ENCODE assay signal across 17 mouse cellular contexts in the genomic region with DNA sequence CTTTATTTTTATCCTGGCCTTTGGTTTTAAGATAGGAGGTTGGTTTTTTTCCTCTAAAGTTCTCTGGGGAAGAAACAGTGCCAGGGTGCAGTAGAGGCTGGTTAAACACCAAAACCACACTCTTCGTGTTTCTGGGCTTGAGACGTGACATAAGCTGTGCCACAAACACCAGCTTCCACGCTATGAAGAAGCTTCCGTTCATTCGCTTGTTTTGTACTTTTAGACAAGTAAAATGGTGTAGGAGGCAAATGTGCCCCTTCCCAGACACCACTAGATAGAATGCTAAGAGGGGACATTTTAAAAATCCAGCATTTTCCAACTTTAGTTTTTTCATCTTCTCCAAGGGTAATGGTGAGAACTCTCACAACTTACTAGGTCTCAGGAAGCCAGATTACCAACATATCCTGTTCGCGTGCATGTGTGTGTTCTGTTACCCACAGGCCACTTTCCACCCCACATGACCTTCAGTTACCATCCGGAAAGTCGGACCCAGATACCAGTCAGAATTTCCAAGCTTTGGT. TPM values are rescaled to one million over a fixed set of nuclear protein-coding genes. Genes with fewer than 3 reads are reported as not detected.
DNase-seq lines count a peak whose midpoint lies in the region; ATAC-seq lines count a peak whose summit lies in the region.
"Had no signal": no experiment of that assay in that cellular context is flagged by ENCODE, and none has a peak within 500 bp of the region (broad histone marks: within the 10 kb centered on the region; RNA-seq: fewer than 3 reads in every experiment).

No protein-coding gene starts in this region.

- H3K9me3 ChIP-seq in kidney, embryonic 14.5 days (ENCODE audit: control insufficient read depth, low read length), result no peaks in the 10 kb centered on the region
- no peaks in the 10 kb centered on the region for H3K9me3 ChIP-seq in hindbrain, embryonic 11.5 days (ENCODE audit: control insufficient read depth, low read length)
- H3K9me3 ChIP-seq: forebrain, embryonic 15.5 days; hindbrain, embryonic 15.5 days; limb, embryonic 15.5 days; stomach, embryonic 15.5 days had no signal

- no peaks in the 10 kb centered on the region for H3K36me3 ChIP-seq in kidney, embryonic 14.5 days (ENCODE audit: control insufficient read depth, insufficient read depth, low read length)
- no peaks in the 10 kb centered on the region for H3K36me3 ChIP-seq in hindbrain, embryonic 11.5 days (ENCODE audit: control insufficient read depth, insufficient read depth, low read length)
- H3K36me3 ChIP-seq: stomach, embryonic 15.5 days had no signal

- H3K4me1 ChIP-seq in kidney, embryonic 14.5 days (ENCODE audit: control insufficient read depth, insufficient read depth, low read length), result no peaks in the 10 kb centered on the region
- H3K4me1 ChIP-seq in hindbrain, embryonic 11.5 days (replicated peaks; ENCODE audit: control insufficient read depth, insufficient read depth, low read length), result no peaks in the 10 kb centered on the region
- H3K4me1 ChIP-seq: forebrain, embryonic 15.5 days; hindbrain, embryonic 15.5 days had no signal

- intact Hi-C loops in gastrocnemius, postnatal 14 days (cut with DNase I; ENCODE audit: low total_unique reads), result no loop called here

- no peak overlapping the region for H3K9ac ChIP-seq in kidney, embryonic 14.5 days (ENCODE audit: low read depth, low read length)
- H3K9ac ChIP-seq in hindbrain, embryonic 11.5 days (ENCODE audit: low read depth, low read length), result no peak overlapping the region
- H3K9ac ChIP-seq: forebrain, embryonic 15.5 days; hindbrain, embryonic 15.5 days; limb, embryonic 15.5 days; stomach, embryonic 15.5 days had no signal

- 94% methylated on average over 9 of the region's 9 CpGs for WGBS in kidney, embryonic 14.5 days
- 96% methylated on average over 9 of the region's 9 CpGs for WGBS in hindbrain, embryonic 11.5 days

- H3K27me3 ChIP-seq in kidney, embryonic 14.5 days (ENCODE audit: control insufficient read depth, insufficient read depth, low read length), result no peaks in the 10 kb centered on the region
- H3K27me3 ChIP-seq in hindbrain, embryonic 11.5 days (ENCODE audit: control insufficient read depth, insufficient read depth, low read length), result no peaks in the 10 kb centered on the region
- H3K27me3 ChIP-seq: forebrain, embryonic 15.5 days; hindbrain, embryonic 15.5 days; limb, embryonic 15.5 days; stomach, embryonic 15.5 days had no signal

- no peak overlapping the region for H3K4me2 ChIP-seq in kidney, embryonic 14.5 days (replicated peaks; ENCODE audit: low read depth, low read length)
- no peak overlapping the region for H3K4me2 ChIP-seq in hindbrain, embryonic 11.5 days (replicated peaks; ENCODE audit: low read depth, low read length)
- H3K4me2 ChIP-seq: forebrain, embryonic 15.5 days; heart, embryonic 11.5 days; hindbrain, embryonic 15.5 days; limb, embryonic 15.5 days; stomach, embryonic 15.5 days had no signal

- H3K4me3 ChIP-seq in kidney, embryonic 14.5 days (ENCODE audit: low read length), result no peak overlapping the region
- H3K4me3 ChIP-seq in hindbrain, embryonic 11.5 days (ENCODE audit: low read depth, low read length), result no peak overlapping the region
- H3K4me3 ChIP-seq: forebrain, embryonic 15.5 days; hindbrain, embryonic 15.5 days; limb, embryonic 15.5 days; stomach, embryonic 15.5 days had no signal

- no peak for DNase-seq in kidney, postnatal 10 days
- DNase-seq in thymus, postnatal 0 days (ENCODE audit: low spot score), result peak; percentile 48
- no peak for DNase-seq in thymus, postnatal 10 days (ENCODE audit: low spot score in 2 of 2)
- no peak for DNase-seq in hindbrain, embryonic 11.5 days (ENCODE audit: low spot score)
- DNase-seq in layer of hippocampus, postnatal 25 days (ENCODE audit: extremely low spot score in 1 of 2, low spot score in 1 of 2), result no peak
- DNase-seq in gastrocnemius, postnatal 14 days, result no peak
- DNase-seq: cerebellum, postnatal 14 days; kidney, postnatal 4 days; right cerebral cortex, postnatal 25 days had no signal

- H3K27ac ChIP-seq in kidney, embryonic 14.5 days (ENCODE audit: low read depth, low read length), result peak overlapping the region; percentile 19; the same call in 1 of the 2 replicates
- no peak overlapping the region for H3K27ac ChIP-seq in hindbrain, embryonic 11.5 days (ENCODE audit: low read depth, low read length)
- H3K27ac ChIP-seq: forebrain, embryonic 15.5 days; hindbrain, embryonic 15.5 days; limb, embryonic 15.5 days; macrophage; stomach, embryonic 15.5 days had no signal

- no peak for ATAC-seq in kidney, embryonic 14.5 days (ENCODE audit: low FRiP score, low TSS enrichment)
- 0 out of 2 replicates have a peak, but pooled peaks have one; percentile 27 for ATAC-seq in monocyte, adult 5-6 weeks (replicated peaks; ENCODE audit: insufficient number of reproducible peaks, low FRiP score, low TSS enrichment, poor library complexity, severe bottlenecking)
- no peak for ATAC-seq in hindbrain, embryonic 11.5 days (ENCODE audit: low FRiP score)
- ATAC-seq: forebrain, embryonic 15.5 days had no signal

RNA-seq across cellular contexts. Expression of a gene that starts 34.3 kb away (rescaled TPM):
- 13.0 and 24.0 TPM in 2 replicates for polyA plus RNA-seq in kidney, embryonic 14.5 days (2014; fragmentation: Nextera tagmentation; extraction: Ambion mirVana)
- polyA plus RNA-seq in thymus, postnatal 0 days (2015; fragmentation: Nextera tagmentation; extraction: Ambion mirVana), result 9.7 and 12.5 TPM in 2 replicates
- 0.75 to 5.8 TPM (median 3.9 TPM) in 3 replicates for total RNA-seq in monocyte, adult 5-6 weeks (2017)
- polyA plus RNA-seq in hindbrain, embryonic 11.5 days (2014; fragmentation: Nextera tagmentation; extraction: Ambion mirVana), result 27.8 and 29.5 TPM in 2 replicates
- 100 to 1,000 TPM; 108 to 109 TPM for total RNA-seq in layer of hippocampus, postnatal 25 days (2021)
- 10 to 100 TPM; 19.1 to 21.2 TPM for total RNA-seq in gastrocnemius, postnatal 14 days (2021)

RNA-seq across cellular contexts. Expression of a gene that starts 34.5 kb away (rescaled TPM):
- 12.8 and 19.8 TPM in 2 replicates for polyA plus RNA-seq in kidney, embryonic 14.5 days (2014; fragmentation: Nextera tagmentation; extraction: Ambion mirVana)
- polyA plus RNA-seq in thymus, postnatal 0 days (2015; fragmentation: Nextera tagmentation; extraction: Ambion mirVana), result 14.4 and 15.8 TPM in 2 replicates
- 25.4 to 48.6 TPM (median 28.2 TPM) in 3 replicates for total RNA-seq in monocyte, adult 5-6 weeks (2017)
- 16.7 and 20.7 TPM in 2 replicates for polyA plus RNA-seq in hindbrain, embryonic 11.5 days (2014; fragmentation: Nextera tagmentation; extraction: Ambion mirVana)
- 10 to 100 TPM; 27.9 to 31.2 TPM for total RNA-seq in layer of hippocampus, postnatal 25 days (2021)
- 10 to 100 TPM; 10.6 to 10.8 TPM for total RNA-seq in gastrocnemius, postnatal 14 days (2021)

Comparison
In these comparisons a context has a peak if more than half of its experiments do, and no peak if none do; other contexts are left out.
1. RNA of a gene that starts 34.3 kb away (total RNA-seq): 108 to 109 TPM in layer of hippocampus, postnatal 25 days; 19.1 to 21.2 TPM in gastrocnemius, postnatal 14 days and 0.75 to 5.8 TPM in monocyte, adult 5-6 weeks; every median in the first group is over 4 times any median in the second.